Mouse (Mus musculus): ENCODE data around the gene Gm3854. TPM values are rescaled to one million over a fixed set of nuclear protein-coding genes. Genes with fewer than 3 reads are reported as not detected.
"Not testable (repeated sequence)": the region's sequence is repeated elsewhere in the genome, so short reads cannot be mapped to it uniquely, and the experiment has no call there.

The Gm3854 gene
- 0.02 and 0.08 TPM in 2 replicates for polyA plus RNA-seq (2012; rRNA removed)

GRCm38 (mm10) chr7:6343501-6344071 lies at the start of gene Gm3854:
Gene Gm3854 (plus strand): TSS chr7:6343759.
- WGBS: 1% methylated on average over 26 of the region's 26 CpGs
- H3K36me3 ChIP-seq (ENCODE audit: control insufficient read depth, insufficient read depth, low read length): no peaks in the 10 kb centered on the region
- DNase-seq (ENCODE audit: low read depth in 1 of 2, low spot score in 2 of 2): peak in 1 of 2 experiments; percentile 19
- no peak within 1 kb of the TSS for H3K27ac ChIP-seq (ENCODE audit: insufficient read depth, low read length)
- H3K4me3 ChIP-seq (ENCODE audit: extremely low read depth, insufficient read depth, insufficient read length): peak within 1 kb of the TSS; percentile 67
- TF ChIP-seq CTCF (IDR thresholded peaks at IDR 0.05; ENCODE audit: extremely low read depth, insufficient read depth, insufficient read length, insufficient replicate concordance) (no peak), POLR2A (IDR thresholded peaks at IDR 0.05; ENCODE audit: low read depth, low read length) (no peak)
- no peaks in the 10 kb centered on the region for H3K4me1 ChIP-seq (ENCODE audit: control insufficient read depth, insufficient read depth, insufficient read length)
- H3K27me3 ChIP-seq (ENCODE audit: control insufficient read depth, insufficient read depth, low read length): no peaks in the 10 kb centered on the region

GRCm38 (mm10) chr7:6300796-6301195 lies 42.8 kb upstream of the Gm3854 start:
- DNase-seq (ENCODE audit: low read depth in 1 of 2, low spot score in 2 of 2); H3K4me3 ChIP-seq (ENCODE audit: extremely low read depth, insufficient read depth, insufficient read length); H3K4me1 ChIP-seq (ENCODE audit: control insufficient read depth, insufficient read depth, insufficient read length); H3K27ac ChIP-seq (ENCODE audit: insufficient read depth, low read length); H3K36me3 ChIP-seq (ENCODE audit: control insufficient read depth, insufficient read depth, low read length); H3K27me3 ChIP-seq (ENCODE audit: control insufficient read depth, insufficient read depth, low read length): not testable (repeated sequence)
- 84% methylated on average over 11 of the region's 11 CpGs for WGBS

- DNase-seq (ENCODE audit: low read depth in 1 of 2, low spot score in 2 of 2): no peak
- H3K4me3 ChIP-seq (ENCODE audit: extremely low read depth, insufficient read depth, insufficient read length): peak overlapping the region; percentile 72
- H3K36me3 ChIP-seq (ENCODE audit: control insufficient read depth, insufficient read depth, low read length): no peaks in the 10 kb centered on the region
- H3K27ac ChIP-seq (ENCODE audit: insufficient read depth, low read length): no peak overlapping the region; the same call in 1 of the 2 replicates
- TF ChIP-seq CTCF (IDR thresholded peaks at IDR 0.05; ENCODE audit: extremely low read depth, insufficient read depth, insufficient read length, insufficient replicate concordance) (no peak), POLR2A (IDR thresholded peaks at IDR 0.05; ENCODE audit: low read depth, low read length) (no peak)
- no peaks in the 10 kb centered on the region; the same call in 1 of the 2 replicates for H3K4me1 ChIP-seq (ENCODE audit: control insufficient read depth, insufficient read depth, insufficient read length)
- WGBS: 16% methylated on average over 23 of the region's 23 CpGs
- no peaks in the 10 kb centered on the region for H3K27me3 ChIP-seq (ENCODE audit: control insufficient read depth, insufficient read depth, low read length)
Observed at GRCm38 (mm10) chr7:6330458-6331232, 12.9 kb upstream of the Gm3854 start.

GRCm38 (mm10) chr7:6331233-6331956 lies 12.2 kb upstream of the Gm3854 start, which contains the start of gene Zfp583:
Gene Zfp583 (minus strand): TSS chr7:6331285.
- H3K27me3 ChIP-seq (ENCODE audit: control insufficient read depth, insufficient read depth, low read length): no peaks in the 10 kb centered on the region
- DNase-seq (ENCODE audit: low read depth in 1 of 2, low spot score in 2 of 2): peak; percentile 46 to 79
- TF ChIP-seq CTCF (IDR thresholded peaks at IDR 0.05; ENCODE audit: extremely low read depth, insufficient read depth, insufficient read length, insufficient replicate concordance): no peak
- TF ChIP-seq POLR2A (IDR thresholded peaks at IDR 0.05; ENCODE audit: low read depth, low read length): no peak
- H3K27ac ChIP-seq (ENCODE audit: insufficient read depth, low read length): peak within 1 kb of the TSS; percentile 34; the same call in 1 of the 2 replicates
- H3K36me3 ChIP-seq (ENCODE audit: control insufficient read depth, insufficient read depth, low read length): no peaks in the 10 kb centered on the region
- WGBS: 7% methylated on average over 31 of the region's 31 CpGs
- H3K4me1 ChIP-seq (ENCODE audit: control insufficient read depth, insufficient read depth, insufficient read length): no peaks in the 10 kb centered on the region; the same call in 1 of the 2 replicates
- H3K4me3 ChIP-seq (ENCODE audit: extremely low read depth, insufficient read depth, insufficient read length): peak within 1 kb of the TSS; percentile 72

GRCm38 (mm10) chr7:6339865-6340264 lies 3.7 kb upstream of the Gm3854 start:
- WGBS: 86% methylated on average over 5 of the region's 5 CpGs
- no peak overlapping the region for H3K4me3 ChIP-seq (ENCODE audit: extremely low read depth, insufficient read depth, insufficient read length)
- H3K27ac ChIP-seq (ENCODE audit: insufficient read depth, low read length): no peak overlapping the region
- TF ChIP-seq POLR2A (IDR thresholded peaks at IDR 0.05; ENCODE audit: low read depth, low read length) (no peak), CTCF (IDR thresholded peaks at IDR 0.05; ENCODE audit: extremely low read depth, insufficient read depth, insufficient read length, insufficient replicate concordance) (no peak)
- no peaks in the 10 kb centered on the region for H3K4me1 ChIP-seq (ENCODE audit: control insufficient read depth, insufficient read depth, insufficient read length)
- no peak for DNase-seq (ENCODE audit: low read depth in 1 of 2, low spot score in 2 of 2)
- no peaks in the 10 kb centered on the region for H3K36me3 ChIP-seq (ENCODE audit: control insufficient read depth, insufficient read depth, low read length)
- H3K27me3 ChIP-seq (ENCODE audit: control insufficient read depth, insufficient read depth, low read length): no peaks in the 10 kb centered on the region

- DNase-seq (ENCODE audit: low read depth in 1 of 2, low spot score in 2 of 2): no peak
- WGBS: 50% methylated on average over 10 of the region's 10 CpGs
- no peak overlapping the region; the same call in 1 of the 2 replicates for H3K4me3 ChIP-seq (ENCODE audit: extremely low read depth, insufficient read depth, insufficient read length)
- TF ChIP-seq CTCF (IDR thresholded peaks at IDR 0.05; ENCODE audit: extremely low read depth, insufficient read depth, insufficient read length, insufficient replicate concordance) (no peak), POLR2A (IDR thresholded peaks at IDR 0.05; ENCODE audit: low read depth, low read length) (no peak)
- H3K27me3 ChIP-seq (ENCODE audit: control insufficient read depth, insufficient read depth, low read length): no peaks in the 10 kb centered on the region
- no peak overlapping the region for H3K27ac ChIP-seq (ENCODE audit: insufficient read depth, low read length)
- no peaks in the 10 kb centered on the region for H3K36me3 ChIP-seq (ENCODE audit: control insufficient read depth, insufficient read depth, low read length)
- no peaks in the 10 kb centered on the region for H3K4me1 ChIP-seq (ENCODE audit: control insufficient read depth, insufficient read depth, insufficient read length)
Observed at GRCm38 (mm10) chr7:6344124-6344523, 565 bp downstream of the Gm3854 start.
